Mouse (Mus musculus) ovary, postnatal 36 days (tissue): ENCODE measurements around the gene Tm2d1.
A peak's percentile ranks its signal among the peaks of the same experiment; 100 is the strongest.

ENCODE experiments used
- DNase-seq: peaks from one replicate; pipeline ENCODE4 v3.0.0; 2022; ENCODE audit warnings: low spot score, mixed read lengths

Gene Tm2d1

DNA sequence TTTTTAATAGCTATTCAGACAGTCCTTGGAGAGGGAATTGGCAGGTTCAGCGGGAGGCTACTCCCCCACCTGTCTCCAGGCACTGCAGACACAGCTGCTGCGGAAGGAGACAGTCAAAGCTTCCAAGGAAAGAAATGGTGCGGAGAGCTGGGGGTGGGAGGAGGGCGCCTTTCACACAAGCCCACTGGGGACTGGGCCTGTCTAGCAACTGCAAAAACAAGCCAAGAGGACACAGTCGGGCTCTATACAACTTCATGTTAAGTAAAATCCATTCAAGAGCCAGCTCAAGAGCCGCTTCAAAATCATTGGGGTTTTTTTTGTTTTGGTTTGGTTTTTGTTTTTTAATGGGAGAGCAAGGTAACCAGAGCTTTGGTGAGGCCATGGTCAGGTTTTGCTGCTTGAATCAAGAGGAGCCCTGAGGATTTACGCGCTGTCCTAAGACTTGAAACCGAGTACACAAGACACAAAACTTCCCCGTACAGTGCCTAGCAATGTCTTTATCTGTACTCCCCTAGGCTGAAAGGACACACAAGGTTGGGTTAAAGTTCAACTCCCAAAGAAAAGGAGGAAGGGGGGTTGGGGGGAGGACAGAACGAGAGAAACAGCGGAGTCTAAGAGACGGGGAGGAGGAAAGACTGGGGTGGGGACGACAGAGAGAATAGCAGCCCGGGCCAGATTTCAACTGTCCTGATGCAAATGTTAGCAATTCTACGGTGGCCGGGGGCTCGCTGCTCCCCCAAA, 61.6 kb downstream of the Tm2d1 start:
- DNase-seq, result peak; percentile 63

DNA sequence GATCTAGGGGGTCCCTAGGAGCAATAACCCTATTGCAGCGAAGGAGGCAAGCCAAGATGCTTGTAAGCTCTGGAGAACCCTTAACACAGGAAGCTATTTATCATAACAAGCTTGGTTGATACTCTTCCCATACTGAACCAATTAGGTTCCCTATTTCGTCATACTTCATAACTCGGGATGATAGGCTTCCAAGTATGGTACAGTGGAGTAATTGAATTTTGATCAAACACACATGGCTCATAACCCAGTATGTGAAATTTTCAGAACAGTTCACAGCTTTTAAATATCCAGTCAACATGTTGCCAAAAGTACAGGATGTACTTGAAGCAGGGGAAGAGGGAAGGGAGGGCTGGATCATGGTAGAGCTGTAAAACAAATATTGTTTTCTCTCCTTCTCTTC, 64.3 kb downstream of the Tm2d1 start:
- DNase-seq, result no peak

DNA sequence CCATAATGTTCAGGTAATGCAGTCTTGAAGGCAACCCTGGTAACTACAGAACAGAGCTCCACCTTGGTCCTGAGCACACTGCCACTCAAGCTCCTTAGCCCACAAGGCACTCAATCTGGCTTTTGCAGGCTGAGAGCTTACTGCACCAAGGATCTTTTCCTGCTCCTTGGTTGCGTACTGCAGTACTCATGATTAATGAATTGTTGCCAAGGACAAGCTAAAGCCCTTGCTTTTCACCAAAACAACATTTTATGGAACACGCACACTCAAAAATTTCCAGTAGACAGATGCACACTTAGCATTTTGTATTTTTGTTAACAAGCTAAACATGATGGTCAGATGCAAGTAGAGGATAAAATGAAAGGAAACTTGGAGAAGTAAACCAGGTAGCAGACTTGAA, 66.0 kb downstream of the Tm2d1 start:
- no peak for DNase-seq
